Mouse (Mus musculus) heart, adult 2 months (tissue): ENCODE results near the gene Oxct2a.

Source experiments
- CTCF ChIP-seq: fragments of 200-600 bp; IDR thresholded peaks from 2 replicates; pipeline ENCODE4 v1.8.1; 2022; ENCODE audit warnings: antibody characterized with exemption, mild to moderate bottlenecking, moderate library complexity
- POLR2A ChIP-seq: fragments of 200-500 bp; IDR thresholded peaks from 2 replicates; pipeline ENCODE4 v1.6.1; 2011; ENCODE audit warnings: mild to moderate bottlenecking, low read depth, low read length, control low read depth; ENCODE audit not compliant: insufficient read depth

DNA sequence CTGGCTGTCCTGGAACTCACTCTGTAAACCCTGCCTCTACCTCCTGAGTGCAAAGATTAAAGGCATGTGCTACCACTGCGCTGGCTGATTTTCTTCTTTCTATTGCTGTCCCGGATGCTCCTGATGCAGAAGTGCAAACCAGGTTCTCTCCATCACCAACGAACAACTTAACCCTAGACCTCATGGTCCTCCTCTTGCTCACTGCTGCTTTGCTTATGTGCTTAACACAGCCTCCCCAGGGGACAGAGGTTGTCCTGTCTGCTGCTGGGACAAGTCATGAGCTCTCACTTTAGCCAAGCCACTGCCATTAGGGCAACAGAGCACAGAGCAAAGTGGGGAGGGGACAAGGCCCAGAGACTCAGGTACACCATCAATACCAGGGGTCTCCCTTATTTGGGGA is 8.9 kb downstream of the Oxct2a start:
- TF ChIP-seq POLR2A (no peak), CTCF (no peak)
